Mouse (Mus musculus) midbrain, embryonic 14.5 days (tissue): ENCODE measurements at regions not wholly inside any gene's neighbourhood (a gene's known extent, or its start where the extent isn't known, plus 50 kb on each side); places are given as distances from the start of the nearest gene placed in this dataset.
A peak's percentile ranks its signal among the peaks of the same experiment; 100 is the strongest.

ENCODE experiments used
- ATAC-seq: fragments of 200-750 bp; cut with Nextera tagmentation; 2 replicates; pipeline ENCODE4 v1.8.0; 2017; ENCODE audit warnings: moderate number of reproducible peaks, moderate library complexity; ENCODE audit not compliant: low FRiP score, low TSS enrichment
- DNase-seq: peaks from one replicate; pipeline ENCODE4 v3.0.0-alpha.2; 2015
- H3K27ac ChIP-seq: fragments of 300-500 bp; sonication (generic); replicated peaks from 2 replicates; pipeline ENCODE4 v1.5.1; 2014; ENCODE audit warnings: mild to moderate bottlenecking, low read depth, low read length, moderate library complexity
- H3K27me3 ChIP-seq: fragments of 300-500 bp; sonication (generic); 2 replicates; pipeline ENCODE4 v1.6.1; 2014; ENCODE audit warnings: low read length, control low read depth, mixed read lengths; ENCODE audit not compliant: control insufficient read depth, insufficient read depth
- H3K36me3 ChIP-seq: fragments of 300-500 bp; sonication (generic); 2 replicates; pipeline ENCODE4 v1.6.1; 2014; ENCODE audit warnings: low read length, control low read depth; ENCODE audit not compliant: control insufficient read depth, insufficient read depth
- H3K4me1 ChIP-seq: fragments of 300-500 bp; sonication (generic); 2 replicates; pipeline ENCODE4 v1.6.1; 2014; ENCODE audit warnings: mild to moderate bottlenecking, antibody characterized with exemption, low read length, control low read depth; ENCODE audit not compliant: control insufficient read depth, insufficient read depth
- H3K4me2 ChIP-seq: fragments of 300-500 bp; sonication (generic); 2 replicates; pipeline ENCODE4 v1.6.1; 2014; ENCODE audit warnings: mild to moderate bottlenecking, low read length, moderate library complexity
- H3K4me3 ChIP-seq: fragments of 300-500 bp; sonication (generic); replicated peaks from 2 replicates; pipeline ENCODE4 v1.5.1; 2014; ENCODE audit warnings: low read depth, low read length
- H3K9ac ChIP-seq: fragments of 300-500 bp; sonication (generic); replicated peaks from 2 replicates; pipeline ENCODE4 v1.6.1; 2014; ENCODE audit warnings: mild to moderate bottlenecking, low read length, moderate library complexity
- H3K9me3 ChIP-seq: fragments of 300-500 bp; sonication (generic); 2 replicates; pipeline ENCODE4 v1.6.1; 2016; ENCODE audit warnings: low read length, control low read depth, mixed read lengths; ENCODE audit not compliant: control insufficient read depth
- WGBS: fragments of 180-500 bp; shearing (Covaris S2); extraction: QIAGEN DNeasy Blood & Tissue Kit; methylation state at CpG from one replicate; pipeline ENCODE4 v1.1.7; 2014; 5-methylcytosine and 5-hydroxymethylcytosine counted together

DNA sequence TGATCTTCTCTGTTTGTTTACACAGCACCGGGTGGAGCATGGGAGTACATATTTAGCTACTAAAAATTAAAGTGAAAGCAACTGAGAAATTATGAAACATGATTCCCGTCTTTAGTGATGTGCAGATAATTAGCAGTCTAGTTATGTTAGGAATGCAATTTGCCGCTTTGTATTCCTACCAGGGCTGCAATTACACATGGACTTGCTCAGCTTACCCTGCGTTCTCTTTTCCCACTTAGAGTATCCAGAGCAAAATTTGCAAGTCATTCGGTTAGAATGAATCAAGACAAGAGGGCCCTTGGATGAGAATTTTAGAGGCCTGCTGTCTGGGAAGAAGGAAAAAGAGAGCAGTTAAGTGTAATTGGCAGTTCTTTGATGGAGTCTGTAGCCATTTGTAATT lies 126.0 kb upstream of the Gpr149 start:
- Histone ChIP-seq H3K27me3 (no peaks in the 10 kb centered on the region), H3K36me3 (no peaks in the 10 kb centered on the region)
- DNase-seq: no peak

GRCm38 (mm10) chr3:62725947-62726346 lies 121.0 kb upstream of the Gpr149 start:
- Histone ChIP-seq H3K9ac (no peak overlapping the region), H3K27ac (no peak overlapping the region), H3K9me3 (no peaks in the 10 kb centered on the region), H3K4me2 (no peak overlapping the region), H3K4me3 (no peak overlapping the region), H3K36me3 (no peaks in the 10 kb centered on the region), H3K4me1 (no peaks in the 10 kb centered on the region), H3K27me3 (no peaks in the 10 kb centered on the region)
- 60% methylated on average over 8 of the region's 8 CpGs for WGBS
- ATAC-seq: no peak
- DNase-seq: peak; percentile 3

More for the DNA sequence above, 126.0 kb upstream of the Gpr149 start:
- H3K4me2 ChIP-seq: no peak overlapping the region
- no peaks in the 10 kb centered on the region for H3K4me1 ChIP-seq
- ATAC-seq: no peak
- H3K9ac ChIP-seq: no peak overlapping the region
- H3K4me3 ChIP-seq: no peak overlapping the region
- no peak overlapping the region for H3K27ac ChIP-seq
- no peaks in the 10 kb centered on the region for H3K9me3 ChIP-seq
- 86% methylated on average over 5 of the region's 5 CpGs for WGBS

DNA sequence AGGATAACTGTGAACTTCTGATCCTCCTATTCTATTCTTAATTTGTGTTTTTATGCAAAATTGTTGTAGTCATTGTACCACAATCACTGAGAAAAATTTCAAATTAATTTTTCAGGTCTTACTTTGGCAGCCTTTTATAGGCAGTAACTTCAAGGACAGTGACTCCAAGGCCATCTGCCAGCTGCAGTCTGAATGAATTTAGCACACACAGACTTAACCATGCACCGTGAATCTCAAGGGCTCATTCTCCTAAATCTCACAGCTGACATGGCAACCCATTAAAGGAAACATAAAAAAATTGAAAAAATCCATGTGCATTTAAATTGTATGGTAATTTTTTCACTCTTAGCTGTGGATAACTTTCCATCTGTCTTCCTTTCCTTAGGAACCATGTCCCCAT lies 111.9 kb upstream of the Gpr149 start:
- H3K4me1 ChIP-seq: no peaks in the 10 kb centered on the region
- no peak overlapping the region for H3K4me2 ChIP-seq
- 31% methylated on average over 1 of the region's 1 CpGs for WGBS
- DNase-seq: peak; percentile 27
- no peaks in the 10 kb centered on the region for H3K9me3 ChIP-seq
- H3K4me3 ChIP-seq: no peak overlapping the region
- no peak overlapping the region for H3K9ac ChIP-seq
- H3K27ac ChIP-seq: no peak overlapping the region
- H3K36me3 ChIP-seq: no peaks in the 10 kb centered on the region
- no peaks in the 10 kb centered on the region for H3K27me3 ChIP-seq
- peak; percentile 46; the same call in 1 of the 2 replicates for ATAC-seq

DNA sequence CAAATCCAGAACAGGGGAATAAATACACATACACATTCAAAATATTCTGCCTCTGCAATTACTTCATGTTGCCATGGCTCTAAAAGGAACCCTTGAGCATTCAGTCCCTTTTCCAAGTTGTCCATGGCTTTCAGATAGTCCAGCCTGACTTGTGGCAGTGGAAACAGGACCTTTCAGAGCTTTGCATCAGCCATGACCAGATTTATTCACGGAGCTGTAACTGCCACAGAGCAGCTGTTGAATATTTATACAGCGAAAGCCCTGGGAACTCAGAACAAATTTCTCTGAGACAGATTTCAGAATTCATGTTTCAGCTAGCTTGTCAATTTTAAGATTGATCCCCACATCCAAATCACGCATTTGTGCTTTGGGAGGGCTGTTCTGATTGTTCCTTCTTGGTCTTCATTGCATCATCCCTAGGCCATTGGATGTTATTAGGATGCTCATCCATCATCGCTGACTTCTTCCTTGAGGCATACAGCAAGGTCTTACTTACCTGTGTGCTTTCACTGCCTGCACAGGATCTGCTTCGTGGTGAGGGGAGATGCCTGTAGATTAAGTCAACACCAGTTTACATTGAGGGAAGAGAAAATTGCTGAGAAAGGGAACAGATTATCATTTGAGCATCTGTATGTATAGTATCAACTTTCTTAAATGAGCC lies 110.5 kb upstream of the Gpr149 start:
- ATAC-seq (no peak), DNase-seq (peak; percentile 23)
- H3K9me3 ChIP-seq: no peaks in the 10 kb centered on the region
- H3K27me3 ChIP-seq: no peaks in the 10 kb centered on the region
- H3K27ac ChIP-seq: no peak overlapping the region
- no peaks in the 10 kb centered on the region for H3K4me1 ChIP-seq
- H3K36me3 ChIP-seq: no peaks in the 10 kb centered on the region
- H3K4me2 ChIP-seq: no peak overlapping the region
- H3K9ac ChIP-seq: no peak overlapping the region
- H3K4me3 ChIP-seq: no peak overlapping the region
- 60% methylated on average over 5 of the region's 5 CpGs for WGBS
